Mouse (Mus musculus) adrenal gland, postnatal 4 days (tissue): ENCODE results near the gene Prkcg. TPM values are rescaled to one million over a fixed set of nuclear protein-coding genes. Genes with fewer than 3 reads are reported as not detected.
"Not testable (repeated sequence)": the region's sequence is repeated elsewhere in the genome, so short reads cannot be mapped to it uniquely, and the experiment has no call there.

Source experiments
- DNase-seq, 2 experiments: peaks; one replicate each; pipeline ENCODE4 v3.0.0; 2021 to 2022; ENCODE audit warnings: low spot score in 2 of 2, mixed read lengths in 2 of 2
- long read RNA-seq, 2 experiments: library from polyadenylated mRNA; stranded (forward); transcript quantifications; one replicate each; pipeline ENCODE4 v2.0.0; 2021
- total RNA-seq, 2 experiments: library from RNA; stranded (reverse); gene quantifications; 2 replicates each; pipeline ENCODE4 v1.2.3; 2021

Prkcg gene
- total RNA-seq: 1 to 10 TPM; 2.1 to 2.5 TPM
- long read RNA-seq, experiment 1: 0 reads
- long read RNA-seq, experiment 2, partial matches to known transcripts: 0 of 26 reads
- long read RNA-seq, experiment 2, other reads (novel, unspliced or antisense): 26 of 26 reads

DNA sequence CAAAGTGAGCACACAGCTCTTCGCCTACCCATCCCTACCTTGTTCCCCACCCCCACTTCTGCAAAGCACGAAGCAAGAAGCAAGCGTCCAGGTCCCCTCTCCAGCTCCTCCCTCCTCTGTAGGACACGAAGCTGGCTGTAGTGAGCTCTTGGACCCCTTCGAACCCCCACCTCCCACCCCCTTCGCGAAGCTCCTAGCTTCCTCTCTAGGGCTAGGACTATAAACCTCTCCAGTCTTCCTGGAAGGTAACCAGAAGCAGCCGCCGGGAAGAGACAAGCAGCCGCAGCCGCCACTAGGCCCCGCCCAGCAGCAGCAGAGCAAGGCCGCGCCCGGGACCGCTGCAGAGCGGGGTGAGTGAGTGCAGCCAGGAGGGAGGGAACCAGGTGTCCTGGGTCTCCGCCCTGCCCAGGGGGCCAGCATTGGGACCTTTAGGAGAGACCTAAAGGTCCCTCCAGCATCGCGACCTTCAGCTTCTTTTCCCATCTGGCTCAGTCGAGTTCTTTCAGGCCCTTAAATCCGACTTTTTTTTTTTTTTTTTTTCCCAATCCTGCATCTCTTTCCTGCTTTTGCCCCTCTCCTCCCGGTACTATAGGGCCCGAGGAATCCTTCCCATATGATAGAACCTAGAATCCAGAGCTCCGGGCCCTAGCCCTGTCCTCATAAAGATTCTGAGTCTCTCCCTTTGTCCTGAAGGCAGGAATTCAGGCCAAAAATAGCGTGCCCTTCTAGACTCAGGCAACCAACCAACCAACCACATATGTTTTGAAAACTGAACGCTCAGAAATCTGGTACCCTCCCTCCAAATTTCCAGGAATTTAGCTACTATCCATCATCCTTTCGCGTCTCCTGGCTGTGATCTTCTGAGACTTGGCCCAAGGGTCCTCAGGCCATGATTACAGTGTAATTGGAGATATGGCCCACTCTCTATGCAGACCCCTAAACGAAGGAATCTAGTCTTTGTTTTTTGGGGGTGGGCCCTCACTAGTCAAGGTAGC is at the start of gene Prkcg, which contains the start of gene Myadm:
Gene Prkcg, plus strand, starts transcription at position 204 of the 995 bp plus-strand sequence.
Gene Myadm, plus strand, starts transcription at position 105 of the 995 bp plus-strand sequence.
- peak; percentile 63 to 71 for DNase-seq

DNA sequence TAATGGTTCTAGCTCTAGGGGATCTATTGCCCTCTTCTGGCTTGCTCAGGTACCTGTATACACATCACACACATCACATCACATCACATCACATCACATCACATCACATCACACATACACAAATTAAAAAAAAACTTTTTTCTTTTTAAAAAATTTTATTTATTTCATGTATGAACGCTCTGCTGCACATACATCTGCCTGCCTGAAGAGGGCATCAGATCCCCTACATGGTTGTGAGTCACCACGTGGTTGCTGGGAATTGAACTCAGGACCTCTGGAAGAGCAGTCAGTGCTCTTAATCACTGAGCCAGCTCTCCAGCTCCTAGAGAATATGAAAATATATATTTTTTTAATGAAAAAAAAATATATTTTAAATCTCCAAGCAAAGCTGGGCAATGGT is 49.8 kb upstream of the Prkcg start:
- DNase-seq: no peak

DNA sequence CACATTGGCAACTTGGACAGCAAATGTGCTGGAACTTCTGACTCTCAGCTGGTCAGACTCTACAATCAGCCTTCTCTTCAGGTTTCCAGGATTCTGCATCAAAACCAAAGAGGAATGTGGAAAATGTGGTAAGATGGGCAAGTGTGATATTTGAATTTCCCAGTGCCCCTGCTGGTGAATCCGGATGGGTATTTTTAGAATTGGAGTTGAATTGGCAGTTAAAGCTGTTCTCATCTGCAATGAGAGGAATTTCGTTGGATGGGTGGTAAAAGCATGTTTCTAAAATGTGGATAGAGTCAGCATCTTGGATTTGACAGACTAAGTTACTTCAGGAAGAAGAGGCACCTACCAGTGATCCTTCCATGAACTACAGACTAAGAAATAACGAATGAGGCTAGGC is 28.3 kb upstream of the Prkcg start:
- DNase-seq: no peak

DNA sequence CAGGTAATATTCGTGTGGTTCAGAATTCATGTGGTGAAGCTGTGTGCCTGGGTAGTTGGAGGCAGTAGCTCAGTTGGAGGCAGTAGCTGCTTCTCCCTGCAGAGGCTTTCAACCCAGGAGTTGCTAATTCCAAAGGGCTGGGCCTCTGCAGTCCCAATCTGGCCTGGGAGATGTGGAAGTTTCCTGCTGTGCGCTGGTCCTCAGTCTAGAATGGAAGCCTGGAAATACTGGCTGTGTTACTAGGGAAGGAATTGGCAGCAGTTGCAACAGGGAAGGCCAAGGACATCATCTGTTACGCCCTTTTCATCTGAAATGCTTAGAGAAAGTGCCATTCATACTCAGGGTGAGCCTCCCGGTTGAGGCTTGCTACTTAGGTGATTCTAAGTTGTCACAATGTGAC is 27.5 kb upstream of the Prkcg start:
- no peak for DNase-seq

DNA sequence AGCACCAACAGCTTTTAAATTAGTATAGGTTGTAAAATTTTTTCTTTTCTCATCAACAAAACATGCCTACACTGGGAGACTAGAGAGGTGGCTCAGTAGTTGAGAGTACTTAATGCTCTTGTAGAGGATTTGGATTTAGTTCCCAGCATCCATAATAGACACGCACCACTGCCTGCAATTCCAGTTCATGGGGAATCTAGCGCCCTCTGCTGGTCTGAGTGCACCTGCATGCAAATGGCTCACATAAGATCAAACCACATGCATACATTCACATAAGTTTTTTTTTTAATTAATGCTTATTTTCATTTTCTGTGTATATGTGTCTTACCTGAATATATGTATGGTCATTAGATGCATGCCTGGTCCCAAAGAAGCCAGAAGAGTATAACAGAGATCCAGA is 26.2 kb upstream of the Prkcg start:
- DNase-seq: no peak

DNA sequence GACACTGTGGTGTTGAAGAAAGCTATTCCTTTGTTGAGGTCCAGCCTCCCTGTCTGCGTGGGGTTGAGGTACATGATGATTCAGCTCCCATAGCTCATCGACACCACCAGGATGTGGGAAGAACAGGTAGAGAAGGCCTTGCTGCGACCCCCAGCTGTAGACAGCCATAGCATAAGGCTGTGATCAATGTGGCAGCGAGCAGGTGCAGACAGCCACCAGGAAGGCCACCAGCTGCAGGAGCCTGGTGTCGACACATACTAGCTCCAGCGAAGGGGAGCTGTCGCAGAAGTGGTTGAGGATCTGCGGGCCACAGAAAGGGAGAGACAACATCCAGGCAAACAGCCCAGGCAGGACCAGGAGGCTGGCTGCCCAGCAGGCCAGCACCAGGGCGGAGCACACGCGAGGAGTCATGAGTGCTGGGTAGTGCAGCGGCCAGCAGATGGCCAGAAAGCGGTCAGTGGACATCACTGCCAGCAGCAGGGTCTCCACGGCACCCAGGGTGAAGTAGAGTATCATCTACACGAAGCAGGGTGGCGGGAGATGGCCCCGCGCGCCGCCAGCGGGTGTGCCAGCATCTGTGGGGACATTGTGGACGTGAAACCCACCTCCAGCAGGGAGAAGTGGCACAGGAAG is 24.5 kb upstream of the Prkcg start:
- DNase-seq: no peak

DNA sequence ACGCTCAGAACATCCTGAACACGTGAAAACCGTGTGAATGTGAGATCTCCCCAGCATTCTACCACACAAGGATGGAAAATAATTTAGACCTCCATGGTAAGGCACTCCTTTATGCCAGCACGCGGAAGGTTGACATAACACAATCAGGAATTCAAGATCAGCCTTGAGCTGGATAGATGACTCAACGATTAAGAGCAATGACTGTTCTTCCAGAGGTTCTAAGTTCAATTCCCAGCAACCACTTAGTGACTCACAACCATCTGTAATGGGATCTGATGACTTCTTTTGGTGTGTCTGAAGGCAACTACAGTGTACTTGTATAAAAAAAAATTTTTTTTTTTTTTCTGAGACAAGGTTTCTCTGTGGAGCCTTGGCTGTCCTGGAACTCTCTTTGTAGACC is 23.7 kb upstream of the Prkcg start:
- no peak for DNase-seq

DNA sequence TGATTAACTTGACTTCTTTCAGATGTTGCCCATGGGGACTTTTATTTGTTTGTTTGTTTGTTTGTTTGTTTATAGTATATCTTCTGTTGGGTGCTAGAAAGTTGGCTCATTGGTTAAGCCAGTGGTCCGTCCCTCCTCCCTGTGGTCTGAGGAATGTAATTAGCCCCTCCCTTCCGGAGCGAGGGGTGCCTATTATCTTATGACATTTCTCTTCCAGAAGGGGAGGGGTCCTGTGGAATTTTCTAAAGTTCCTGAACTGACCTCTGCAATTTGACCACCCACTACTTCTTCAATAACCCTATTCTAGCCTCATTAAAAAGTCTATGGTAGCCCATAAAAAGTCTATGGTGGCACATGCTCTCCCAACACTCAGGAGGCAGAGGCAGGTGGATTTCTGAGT is 21.7 kb upstream of the Prkcg start:
- DNase-seq: no peak

DNA sequence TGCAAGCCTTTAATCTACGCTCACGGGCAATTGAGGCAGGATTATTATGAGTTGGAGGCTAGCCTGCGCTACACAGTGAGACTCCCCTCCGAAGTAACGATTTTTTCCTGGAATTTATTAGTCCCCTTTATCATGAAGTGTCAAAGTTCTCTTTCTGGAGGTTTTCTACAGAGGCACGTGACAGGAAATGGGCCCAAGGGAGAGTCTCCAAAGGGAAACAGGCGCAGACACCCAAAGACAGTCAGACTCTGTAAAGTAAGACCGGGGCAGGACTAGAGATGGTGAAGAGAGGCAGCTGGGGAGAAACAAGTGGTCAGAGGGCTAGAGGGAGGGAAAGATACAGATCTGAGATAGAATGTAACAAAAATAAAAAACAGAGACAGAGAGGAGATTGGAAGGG is 21.1 kb upstream of the Prkcg start:
- DNase-seq: no peak

DNA sequence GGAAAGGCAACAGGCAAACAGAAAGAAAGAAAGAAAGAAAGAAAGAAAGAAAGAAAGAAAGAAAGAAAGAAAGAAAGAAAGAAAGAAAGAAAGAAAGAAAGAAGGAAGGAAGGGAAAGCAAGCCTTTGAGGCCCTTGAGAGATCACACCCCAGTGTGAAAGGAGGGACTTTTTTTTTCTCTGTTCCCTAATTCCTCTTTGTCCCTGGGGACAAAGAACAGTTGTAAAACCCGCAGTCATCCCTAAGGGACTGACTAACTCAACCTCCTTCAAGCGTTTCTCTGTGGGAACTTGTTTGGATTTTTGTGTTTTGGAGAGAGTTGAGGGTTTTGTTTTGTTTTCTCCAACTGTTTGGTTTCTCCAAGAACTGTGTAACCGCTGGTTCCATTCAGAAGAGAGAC is 20.7 kb upstream of the Prkcg start:
- DNase-seq: no peak

DNA sequence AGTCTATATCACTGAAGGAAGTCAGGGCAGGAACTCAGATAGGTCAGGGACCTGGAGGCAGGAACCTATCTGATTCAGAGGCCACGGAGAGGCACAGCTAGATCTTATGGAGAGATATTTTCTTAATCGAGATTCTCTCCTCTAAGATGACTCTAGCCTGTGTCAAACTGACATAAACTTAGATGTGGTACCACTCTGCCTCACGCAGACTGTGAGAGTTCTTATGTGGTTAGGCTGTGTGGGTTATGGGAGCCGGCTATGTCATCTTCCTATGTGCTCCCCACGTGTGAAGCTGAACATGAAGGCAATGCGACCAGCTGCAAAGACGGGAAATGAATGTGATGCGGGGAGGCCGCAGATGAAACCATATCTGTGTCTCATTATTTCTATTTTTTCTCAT is 16.8 kb upstream of the Prkcg start:
- DNase-seq: no peak

DNA sequence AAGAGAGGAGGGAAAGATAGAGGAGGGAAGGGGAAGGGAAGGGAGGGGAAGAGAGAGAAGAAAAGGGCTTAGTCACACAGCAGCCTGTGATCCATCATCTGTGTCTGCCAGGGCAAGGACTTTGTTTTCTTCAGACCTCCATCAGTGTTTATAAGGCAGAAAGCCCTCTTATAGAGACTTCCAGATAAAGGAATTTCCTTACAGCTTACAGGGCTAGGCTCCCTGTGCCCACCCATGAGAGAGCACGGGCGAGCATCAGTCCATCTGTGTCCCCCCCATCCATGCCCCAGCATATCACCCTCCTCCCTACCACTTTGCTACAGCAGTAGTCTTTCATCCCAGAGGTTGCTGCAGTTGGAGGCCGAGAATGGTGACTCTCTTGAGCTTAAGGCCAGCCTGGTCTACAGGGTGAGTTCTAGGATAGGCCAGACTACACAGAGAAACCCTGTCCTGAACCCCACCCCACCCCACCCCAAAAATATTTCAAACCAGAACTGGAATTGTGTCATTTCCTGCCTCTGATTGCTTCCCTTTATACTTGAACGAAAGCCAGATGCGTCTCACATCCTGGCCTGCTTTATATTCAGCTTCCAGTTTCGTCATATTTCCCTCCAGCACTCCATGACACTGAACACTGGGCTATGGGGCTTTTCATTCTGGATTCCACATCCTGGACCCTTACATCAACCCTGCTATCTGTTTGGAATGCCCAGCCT is 13.4 kb upstream of the Prkcg start:
- DNase-seq: no peak

DNA sequence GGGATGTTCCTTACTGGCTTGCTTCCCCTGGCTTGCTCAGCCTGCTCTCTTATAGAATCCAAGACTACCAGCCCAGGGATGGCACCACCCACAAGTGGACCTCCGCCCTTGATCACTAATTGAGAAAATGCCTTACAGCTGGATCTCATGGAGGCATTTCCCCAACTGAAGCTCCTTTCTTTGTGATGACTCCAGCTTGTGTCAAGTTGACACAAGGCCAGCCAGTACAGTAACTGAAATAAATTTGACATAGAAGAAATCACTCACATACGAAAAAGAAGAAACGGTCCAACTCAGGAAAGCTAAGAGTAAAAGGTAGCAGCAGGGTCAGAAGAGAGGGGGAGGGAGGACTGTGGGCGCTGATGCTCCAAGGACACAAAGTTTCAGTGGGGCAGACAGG is 12.2 kb upstream of the Prkcg start:
- not testable (repeated sequence) for DNase-seq

DNA sequence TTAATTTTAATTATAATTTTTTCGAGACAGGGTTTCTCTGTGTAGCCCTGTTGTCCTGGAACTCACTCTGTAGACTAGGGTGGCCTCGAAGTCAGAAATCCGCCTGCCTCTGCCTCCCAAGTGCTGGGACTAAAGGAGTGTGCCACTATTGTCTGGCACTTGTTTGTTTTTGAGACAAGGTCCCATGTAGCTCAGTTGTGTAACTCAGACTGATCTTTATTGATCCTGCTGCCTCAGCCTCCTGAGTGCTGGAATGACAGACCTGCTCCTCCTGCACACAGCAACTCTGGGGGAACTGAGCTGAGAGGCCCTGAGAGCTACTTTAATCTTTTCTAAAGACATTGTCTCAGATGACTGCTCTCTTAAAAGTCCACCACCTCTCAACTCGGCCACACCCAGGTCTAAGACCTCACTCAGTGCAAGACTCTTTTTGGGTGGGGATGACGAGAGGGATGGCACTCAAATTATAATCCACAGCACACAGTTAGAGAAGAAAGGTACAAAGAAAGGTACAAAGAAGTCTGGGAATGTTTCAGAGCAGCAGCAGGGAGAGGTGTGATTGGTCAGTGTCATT is 8.8 kb upstream of the Prkcg start:
- DNase-seq: no peak

DNA sequence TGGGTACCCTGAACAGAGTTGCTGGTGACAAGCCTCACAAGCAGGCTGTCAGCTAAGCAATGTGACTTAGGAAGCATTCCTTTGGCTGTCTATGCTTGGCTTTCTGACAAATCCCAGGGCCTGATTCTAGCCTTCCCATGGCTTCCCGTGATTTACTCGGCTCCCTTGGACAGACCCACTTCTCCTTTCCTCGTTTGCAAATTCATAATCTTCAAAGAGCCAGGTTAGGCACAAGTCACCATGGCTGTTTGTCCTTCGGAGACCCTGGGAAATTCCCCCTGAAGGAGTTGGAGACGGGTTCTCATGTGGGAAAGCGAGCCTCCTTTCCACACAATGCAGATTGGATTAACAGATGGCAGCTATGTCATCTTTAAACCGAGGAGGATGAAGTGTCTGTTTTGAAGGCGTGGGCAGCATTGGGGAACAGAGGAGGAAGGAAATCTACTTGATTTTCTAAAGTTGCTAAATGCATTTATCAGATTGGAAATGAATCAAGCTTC is 8.3 kb upstream of the Prkcg start:
- no peak for DNase-seq

DNA sequence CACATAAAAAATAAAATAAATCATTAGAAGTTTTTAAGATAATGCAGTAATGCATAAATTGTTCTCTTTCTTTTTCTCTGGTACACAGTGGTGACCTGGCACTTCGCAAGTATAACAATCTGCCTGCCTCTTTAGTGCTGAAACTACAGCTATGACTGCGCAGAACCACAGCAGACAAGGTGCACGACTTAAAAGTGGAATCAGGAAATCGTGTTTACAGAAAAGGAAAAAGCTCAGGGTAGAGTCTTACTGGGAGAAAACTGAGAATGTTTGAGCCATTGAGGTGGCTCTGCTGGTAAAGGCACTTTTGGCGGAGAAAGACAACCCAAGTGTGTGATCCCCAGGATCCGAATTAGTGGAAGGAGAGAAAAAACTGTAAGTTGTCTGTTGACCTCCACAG is 7.2 kb upstream of the Prkcg start:
- DNase-seq: no peak

DNA sequence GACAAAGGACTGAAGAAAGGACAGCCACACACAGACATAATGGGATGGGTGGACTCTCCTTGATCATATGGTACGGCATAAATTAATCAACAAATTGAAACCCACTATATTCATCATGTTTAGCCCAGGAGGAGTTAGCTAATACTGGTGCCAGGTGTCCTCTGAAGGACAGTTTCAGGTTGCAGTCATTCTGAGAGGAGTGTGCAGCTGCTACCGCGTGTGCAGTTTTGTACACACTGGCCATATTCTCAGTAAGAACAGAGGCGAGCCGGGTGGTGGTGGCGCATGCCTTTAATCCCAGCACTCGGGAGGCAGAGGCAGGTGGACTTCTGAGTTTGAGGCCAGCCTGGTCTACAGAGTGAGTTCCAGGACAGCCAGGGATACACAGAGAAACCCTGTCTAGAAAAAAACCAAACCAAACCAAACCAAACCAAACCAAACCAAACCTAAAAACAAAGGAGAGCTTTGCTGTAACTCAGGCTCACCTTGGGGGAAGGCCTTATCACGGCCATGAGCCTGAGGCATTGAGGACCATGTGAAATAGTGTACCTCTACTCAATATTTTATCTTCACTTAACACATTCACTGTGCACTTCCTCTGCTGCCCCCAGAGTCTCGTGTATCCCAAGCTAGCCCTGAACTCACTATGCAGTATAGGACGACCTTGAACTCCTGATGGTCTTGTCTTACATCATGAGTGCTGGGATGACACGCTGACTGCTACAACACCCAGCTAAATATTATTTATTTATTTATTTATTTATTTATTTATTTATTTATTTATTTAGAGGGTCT is 5.7 kb upstream of the Prkcg start:
- no peak for DNase-seq

DNA sequence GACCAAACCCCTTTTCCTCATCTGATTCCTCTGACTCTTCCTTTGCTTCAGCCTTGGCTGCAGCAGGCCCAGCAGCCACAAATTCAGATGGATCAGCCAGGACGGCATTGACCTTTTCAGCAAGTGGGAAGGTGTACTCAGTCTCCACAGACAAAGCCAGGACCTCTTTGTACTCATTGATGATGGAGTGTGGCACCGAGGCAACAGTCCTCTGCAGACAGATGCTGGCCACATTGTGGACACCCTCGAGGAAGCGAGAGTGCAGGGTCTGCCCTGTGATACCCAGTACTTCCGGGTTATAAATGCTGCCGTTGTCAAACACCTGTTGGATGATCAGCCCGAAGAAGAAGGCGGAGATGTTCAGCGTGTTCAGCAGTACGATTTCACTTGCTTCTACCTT is 4.4 kb upstream of the Prkcg start:
- no peak for DNase-seq

DNA sequence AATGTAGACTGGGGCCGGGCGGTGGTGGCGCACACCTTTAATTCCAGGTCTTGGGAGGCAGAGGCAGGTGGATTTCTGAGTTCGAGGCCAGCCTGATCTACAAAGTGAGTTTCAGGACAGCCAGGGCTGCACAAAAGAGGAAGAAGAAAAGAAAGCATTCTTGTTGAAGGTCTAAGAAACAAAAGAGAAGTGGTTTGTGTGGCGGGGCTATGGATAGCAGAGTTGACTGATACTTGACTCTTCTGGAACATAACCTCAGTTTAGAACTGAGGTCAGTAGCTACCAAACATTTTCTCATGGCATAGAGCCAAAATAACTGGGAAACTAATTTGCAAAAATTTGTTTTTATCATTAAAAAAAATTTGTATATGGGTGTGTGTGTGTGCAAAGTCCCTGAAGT is 2.9 kb upstream of the Prkcg start:
- no peak for DNase-seq

DNA sequence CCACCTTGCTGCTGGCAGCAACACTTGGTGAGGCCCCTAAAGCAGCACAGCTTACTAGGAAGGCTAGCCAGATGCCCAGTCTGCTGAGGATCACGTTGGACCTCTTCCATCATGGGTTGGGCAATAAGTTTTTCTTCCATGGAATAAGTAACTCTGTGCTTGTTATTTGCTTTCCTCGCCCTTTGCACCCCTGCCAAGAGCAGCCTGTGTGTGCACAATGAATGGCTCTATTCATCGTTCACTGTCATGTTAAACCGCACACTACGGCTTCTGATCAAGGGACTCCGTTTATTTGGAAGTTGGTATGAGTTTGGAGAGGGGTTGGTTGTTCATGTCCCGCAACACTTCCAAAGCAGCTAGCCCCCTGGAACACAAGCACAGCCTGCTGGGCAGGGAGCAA is 1.8 kb upstream of the Prkcg start:
- no peak for DNase-seq
